Mouse (Mus musculus): ENCODE measurements around the gene Usp7. TPM values are rescaled to one million over a fixed set of nuclear protein-coding genes. Genes with fewer than 3 reads are reported as not detected.

Usp7 gene
- polyA plus RNA-seq, 1 experiment from 2014 or later = 17.1 TPM

Other genes starting within 250 kb of the Usp7 start
- 43.1 and 43.3 TPM in 2 replicates for gene Pmm2, start 154.6 kb downstream of the Usp7 start, polyA plus RNA-seq (2016; fragmentation: Nextera tagmentation; extraction: Ambion mirVana)
- 16.9 TPM in 2 replicates for gene Tmem186, start 154.6 kb downstream of the Usp7 start, polyA plus RNA-seq (2016; fragmentation: Nextera tagmentation; extraction: Ambion mirVana)
- gene Carhsp1, start 120.2 kb downstream of the Usp7 start, polyA plus RNA-seq (2016; fragmentation: Nextera tagmentation; extraction: Ambion mirVana) = 95.8 and 102 TPM in 2 replicates
- gene Gm5767, start 111.5 kb downstream of the Usp7 start, polyA plus RNA-seq (2016; fragmentation: Nextera tagmentation; extraction: Ambion mirVana) = not detected in 2 replicates
- gene 1810013L24Rik, start 37.8 kb upstream of the Usp7 start, polyA plus RNA-seq (2016; fragmentation: Nextera tagmentation; extraction: Ambion mirVana) = 24.1 and 25.9 TPM in 2 replicates